9 mouse cellular contexts compared by ENCODE assay signal in genomic region chr1:61924958-61925357, GRCm38 (mm10).
DNase-seq lines count a peak whose midpoint lies in the region; ATAC-seq lines count a peak whose summit lies in the region.
"Had no signal": no experiment of that assay in that cellular context is flagged by ENCODE, and none has a peak within 500 bp of the region (broad histone marks: within the 10 kb centered on the region; RNA-seq: fewer than 3 reads in every experiment).

No protein-coding gene starts in this region.

- no peaks in the 10 kb centered on the region for H3K36me3 ChIP-seq in midbrain, embryonic 11.5 days (ENCODE audit: control insufficient read depth, insufficient read depth, low read length)
- H3K36me3 ChIP-seq in midbrain, embryonic 10.5 days, result no peaks in the 10 kb centered on the region
- H3K36me3 ChIP-seq: neural tube, embryonic 12.5 days had no signal

- no peak overlapping the region for H3K4me2 ChIP-seq in midbrain, embryonic 11.5 days
- H3K4me2 ChIP-seq: neural tube, embryonic 12.5 days had no signal

- H3K9me3 ChIP-seq in midbrain, embryonic 11.5 days (ENCODE audit: control insufficient read depth, low read length), result no peaks in the 10 kb centered on the region
- no peaks in the 10 kb centered on the region for H3K9me3 ChIP-seq in midbrain, embryonic 10.5 days (replicated peaks)
- H3K9me3 ChIP-seq: neural tube, embryonic 12.5 days had no signal

- peaks cover 4% of the 10 kb centered on the region; the same call in 1 of the 2 replicates for H3K4me1 ChIP-seq in midbrain, embryonic 11.5 days (ENCODE audit: control insufficient read depth, insufficient read depth, low read length)
- H3K4me1 ChIP-seq in midbrain, embryonic 10.5 days, result peaks cover 29% of the 10 kb centered on the region

- WGBS in midbrain, embryonic 11.5 days, result 27% methylated on average over 2 of the region's 2 CpGs
- WGBS in midbrain, embryonic 10.5 days, result 29% methylated on average over 2 of the region's 2 CpGs

- no peak overlapping the region for H3K9ac ChIP-seq in midbrain, embryonic 11.5 days (ENCODE audit: low read length)
- H3K9ac ChIP-seq: neural tube, embryonic 12.5 days had no signal

- ATAC-seq in midbrain, embryonic 11.5 days (ENCODE audit: low FRiP score), result peak; percentile 27; the same call in 1 of the 2 replicates

- no peak overlapping the region for H3K4me3 ChIP-seq in midbrain, embryonic 11.5 days (ENCODE audit: low read depth, low read length)
- no peak overlapping the region for H3K4me3 ChIP-seq in midbrain, embryonic 10.5 days
- H3K4me3 ChIP-seq: neural tube, embryonic 12.5 days had no signal

- no peaks in the 10 kb centered on the region for H3K27me3 ChIP-seq in midbrain, embryonic 11.5 days (ENCODE audit: control insufficient read depth, insufficient read depth, low read length)
- H3K27me3 ChIP-seq in midbrain, embryonic 10.5 days (ENCODE audit: low read depth, poor library complexity, severe bottlenecking), result no peaks in the 10 kb centered on the region
- H3K27me3 ChIP-seq: neural tube, embryonic 12.5 days had no signal

- peak; percentile 10 for DNase-seq in heart, postnatal 4 days
- DNase-seq in heart, adult 9 months (ENCODE audit: low spot score in 2 of 2), result no peak
- no peak for DNase-seq in midbrain, embryonic 11.5 days (ENCODE audit: low spot score, missing footprints)
- no peak for DNase-seq in midbrain, embryonic 10.5 days (ENCODE audit: low spot score)
- peak; percentile 45 for DNase-seq in embryo, embryonic 9.5 days (ENCODE audit: extremely low spot score)
- DNase-seq in skeletal muscle tissue, adult 2 months (ENCODE audit: low read depth, low spot score), result peak; percentile 8
- no peak for DNase-seq in ovary, postnatal 10 days (ENCODE audit: low spot score)
- no peak for DNase-seq in thymus, postnatal 4 days

- no peak overlapping the region for H3K27ac ChIP-seq in midbrain, embryonic 11.5 days (ENCODE audit: low read depth, low read length)
- H3K27ac ChIP-seq in midbrain, embryonic 10.5 days (replicated peaks), result no peak overlapping the region
- H3K27ac ChIP-seq: neural tube, embryonic 12.5 days had no signal

Comparison
In these comparisons a context has a peak if more than half of its experiments do, and no peak if none do; other contexts are left out.
1. DNase-seq: peak in heart, postnatal 4 days (single experiment), embryo, embryonic 9.5 days (single experiment) and skeletal muscle tissue, adult 2 months (single experiment); none in heart, adult 9 months (0 of 2), midbrain, embryonic 11.5 days (single experiment), midbrain, embryonic 10.5 days (single experiment), ovary, postnatal 10 days (single experiment) and thymus, postnatal 4 days (single experiment).